Mouse (Mus musculus) brain, adult 2 months (tissue): ENCODE measurements around the gene Dact1.

Source experiments
- DNase-seq: peaks from one replicate; pipeline ENCODE4 v3.0.0; 2011; ENCODE audit warnings: low read depth, low spot score

Gene Dact1

DNA sequence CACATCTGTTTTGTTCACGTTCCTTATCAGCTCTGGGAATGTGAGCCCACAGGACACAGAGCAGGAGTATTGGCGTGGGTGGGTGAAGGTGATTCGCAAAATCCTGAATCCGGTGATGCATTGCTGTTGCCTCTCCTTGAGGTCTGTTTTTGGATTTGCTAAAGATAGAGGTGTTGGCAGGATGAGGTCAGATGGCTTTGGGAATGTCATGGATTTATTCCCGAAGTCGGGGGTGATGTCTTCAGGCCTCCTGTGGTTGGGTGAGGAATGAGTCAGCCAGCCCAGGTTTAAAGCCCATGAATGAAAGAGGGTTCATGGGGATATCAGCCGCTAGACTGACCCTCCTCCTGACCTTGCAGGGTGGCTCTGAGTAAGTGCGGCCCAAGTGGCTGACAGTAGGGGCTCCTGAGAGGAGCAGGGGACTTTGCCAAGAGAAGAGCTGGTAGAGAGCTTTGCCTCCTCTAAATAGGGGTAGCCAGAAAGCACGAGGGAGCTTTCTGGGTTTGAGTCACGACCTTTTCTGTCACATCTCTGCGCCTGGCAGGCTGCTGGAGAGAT is 27.4 kb downstream of the Dact1 start:
- DNase-seq = peak; percentile 66

DNA sequence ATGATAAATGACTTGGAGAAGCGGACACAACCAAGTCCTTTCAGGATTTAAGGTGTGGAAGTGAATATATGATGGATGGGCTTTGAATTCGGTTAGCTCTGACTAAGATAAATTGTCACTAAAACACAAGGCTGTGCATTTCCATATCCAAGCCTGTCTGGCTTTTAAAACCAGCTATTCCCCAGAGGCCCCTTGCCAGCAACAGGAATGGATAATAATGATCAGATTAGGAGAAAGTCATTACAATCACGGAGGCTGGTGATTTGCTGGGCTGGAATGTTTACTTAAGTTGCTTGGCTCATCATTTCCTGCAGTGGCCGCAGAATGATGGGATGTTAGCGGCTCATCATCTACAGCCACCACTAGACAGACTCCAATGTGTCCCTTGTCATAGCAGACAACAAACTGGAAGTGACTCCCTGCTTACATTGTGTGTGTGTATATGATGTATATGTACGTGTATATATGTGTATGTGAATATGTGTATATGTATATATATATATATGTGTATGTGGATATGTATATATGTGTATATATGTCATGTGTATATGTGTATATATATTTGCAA is 28.3 kb downstream of the Dact1 start:
- DNase-seq = no peak

DNA sequence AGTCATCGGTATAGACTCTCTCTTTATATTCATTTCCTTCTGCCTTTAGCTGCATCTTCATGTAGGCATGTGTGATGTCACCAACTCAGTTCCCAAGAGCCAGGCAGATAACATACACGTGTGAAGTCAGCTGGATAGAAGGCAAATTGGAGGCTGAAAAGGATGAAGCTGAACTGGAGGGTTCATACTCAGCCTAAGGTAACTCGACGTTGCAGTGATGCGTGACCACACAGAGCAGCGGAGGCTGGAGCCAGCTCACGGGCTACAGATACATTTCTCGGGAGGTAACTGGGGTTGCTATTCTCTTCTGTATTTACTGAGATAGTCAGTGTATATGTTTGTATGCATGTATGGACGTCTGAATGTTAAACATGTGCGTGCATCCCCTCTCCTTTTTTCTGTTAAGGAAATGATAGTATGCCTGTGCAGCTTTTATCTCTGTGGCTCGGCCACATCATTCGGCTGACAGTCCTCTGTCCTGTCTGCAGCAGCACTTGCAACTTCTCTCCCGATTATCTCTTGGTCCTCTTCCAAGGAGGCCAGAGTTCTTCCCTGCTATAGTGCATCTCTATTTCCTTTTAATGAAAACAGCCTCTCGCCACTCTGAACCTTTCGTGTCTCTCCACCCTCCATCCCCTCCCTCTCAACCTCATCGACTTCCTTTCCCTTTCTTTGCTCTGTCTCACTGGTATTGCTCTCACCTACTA is 29.6 kb downstream of the Dact1 start:
- DNase-seq = no peak

DNA sequence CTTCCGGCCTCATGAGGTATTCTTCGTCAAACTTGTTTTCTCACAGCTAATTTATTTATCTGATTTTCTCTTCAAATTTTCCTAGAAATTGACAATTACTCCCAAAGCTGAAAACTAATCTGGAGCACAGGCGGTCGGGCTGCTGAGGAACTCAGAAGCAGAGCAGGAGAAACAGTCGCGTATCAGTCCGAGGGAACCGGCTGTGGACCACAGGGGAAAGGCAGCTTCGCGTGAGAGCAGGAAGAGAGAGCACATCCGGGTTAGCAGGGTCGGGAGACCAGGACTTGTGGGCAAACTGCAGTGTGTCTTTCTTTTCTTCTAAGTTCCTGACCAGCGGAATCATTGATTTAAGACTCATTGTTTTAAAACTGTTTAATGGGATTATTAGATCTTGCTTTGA is 32.7 kb downstream of the Dact1 start:
- DNase-seq = no peak

DNA sequence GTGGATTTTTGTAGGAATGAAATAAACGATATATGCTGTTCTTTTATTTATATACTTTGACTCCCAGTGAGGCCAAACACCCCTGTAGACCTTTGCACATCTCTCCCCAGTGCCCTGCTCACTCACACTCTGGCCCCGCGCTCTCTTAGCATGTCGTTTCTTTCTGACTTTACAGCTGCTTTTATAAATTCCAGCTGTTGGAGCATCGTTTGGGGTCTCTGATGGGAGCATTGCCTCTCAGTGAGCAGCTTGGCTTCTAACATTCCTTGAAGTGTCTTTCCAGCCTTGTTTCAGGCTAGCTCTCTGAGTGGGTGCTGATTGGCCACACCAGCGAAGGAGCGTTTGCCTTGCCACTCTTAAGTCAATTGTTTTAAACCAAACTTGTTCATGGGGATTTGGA is 35.8 kb downstream of the Dact1 start:
- DNase-seq = no peak

DNA sequence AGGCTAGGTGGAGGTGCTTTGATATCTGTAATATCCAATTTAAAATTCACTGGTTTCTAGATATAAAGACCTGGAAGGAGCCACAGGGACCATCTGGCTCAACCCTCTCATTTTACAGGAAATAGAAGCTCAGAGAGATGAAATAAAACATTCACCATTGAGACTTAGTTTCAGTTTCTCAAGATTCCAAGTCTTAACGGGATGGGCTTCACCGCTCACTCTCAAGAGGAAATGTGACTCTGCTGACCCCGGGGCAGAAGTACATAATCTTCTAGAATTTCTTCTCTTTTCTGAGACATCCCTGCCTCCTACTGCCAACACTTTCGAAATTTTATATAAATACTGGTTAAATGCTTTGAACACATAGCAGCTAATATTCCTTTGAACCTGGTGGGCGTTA is 36.4 kb downstream of the Dact1 start:
- no peak for DNase-seq

DNA sequence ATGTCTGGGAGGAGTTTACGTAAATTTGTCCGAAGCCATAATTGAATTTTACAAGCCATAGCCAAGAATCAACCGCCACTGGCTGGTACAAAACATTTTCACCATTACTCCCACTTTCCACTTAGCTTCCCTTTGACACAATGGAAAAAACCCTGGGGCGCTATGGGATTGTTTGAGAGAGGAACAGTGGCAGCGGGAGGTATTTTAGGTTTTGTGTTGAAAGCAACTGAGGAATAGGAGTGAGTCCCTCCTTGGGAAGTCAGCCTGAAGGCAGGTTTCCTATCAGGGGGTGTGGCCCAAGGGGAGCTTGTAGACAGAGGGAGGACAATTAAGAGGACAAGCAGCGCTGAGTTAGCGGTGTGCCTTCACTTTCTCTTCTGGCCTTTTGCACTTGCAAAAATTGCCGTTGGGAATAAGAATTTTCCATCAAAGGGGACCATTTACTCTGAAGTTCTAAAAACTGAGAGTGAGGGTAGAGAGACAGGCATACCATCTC is 38.8 kb downstream of the Dact1 start:
- no peak for DNase-seq

DNA sequence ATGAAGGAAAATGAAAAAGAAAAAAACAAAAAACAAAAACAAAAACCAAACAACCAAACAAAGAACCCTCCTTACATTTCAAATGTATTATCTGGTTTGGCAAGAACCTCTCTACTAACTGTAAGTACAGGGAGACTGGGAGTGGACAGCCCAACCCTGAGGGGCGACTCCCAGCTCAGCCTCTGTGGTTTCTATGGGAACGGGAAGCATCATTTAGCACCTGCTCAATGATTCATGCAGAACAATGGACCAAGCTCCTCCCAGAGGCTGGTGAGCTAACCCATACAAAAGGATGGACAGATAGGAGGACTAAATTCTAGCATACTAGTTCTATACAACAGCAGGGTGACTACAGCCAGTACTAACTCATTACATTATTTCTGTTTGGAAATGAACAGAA is 40.4 kb downstream of the Dact1 start:
- DNase-seq = no peak

DNA sequence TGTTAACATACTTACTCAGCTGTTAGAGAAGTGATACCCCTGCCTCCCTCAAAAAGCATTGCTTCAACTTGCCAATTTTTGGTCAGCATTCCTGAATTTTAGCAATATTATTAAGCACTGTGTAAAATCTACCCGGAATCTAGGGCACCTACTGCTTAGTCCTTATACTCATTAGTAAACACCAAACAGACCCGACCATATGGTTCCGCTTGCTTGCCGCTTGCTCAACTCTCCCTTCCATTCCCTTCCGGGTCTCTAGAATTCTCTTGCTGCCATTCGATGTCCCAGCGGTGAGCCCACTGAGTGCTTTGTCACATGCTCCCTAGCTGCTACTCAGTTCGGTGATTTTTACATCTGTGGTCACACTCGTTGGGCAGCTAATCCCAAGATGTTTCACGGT is 45.0 kb downstream of the Dact1 start:
- DNase-seq = no peak

DNA sequence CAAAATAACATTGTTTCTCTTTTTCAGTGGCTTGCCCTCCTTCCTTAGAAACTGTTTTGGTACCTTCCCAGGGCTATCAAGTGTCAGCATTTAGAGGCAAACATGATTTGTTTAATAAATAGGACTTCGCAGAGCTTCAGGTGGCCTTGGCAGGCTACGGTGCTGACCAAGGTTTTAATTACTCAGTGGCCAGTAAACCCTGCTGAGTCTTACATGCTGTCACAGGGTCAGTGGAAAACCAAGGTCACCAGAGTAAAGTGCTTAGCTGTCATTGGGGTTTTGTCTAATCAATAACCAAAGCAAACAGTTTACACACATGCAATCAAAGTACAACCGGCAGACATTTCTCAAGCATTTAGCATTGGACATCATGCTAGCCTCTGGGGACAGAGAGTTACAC is 45.4 kb downstream of the Dact1 start:
- no peak for DNase-seq

DNA sequence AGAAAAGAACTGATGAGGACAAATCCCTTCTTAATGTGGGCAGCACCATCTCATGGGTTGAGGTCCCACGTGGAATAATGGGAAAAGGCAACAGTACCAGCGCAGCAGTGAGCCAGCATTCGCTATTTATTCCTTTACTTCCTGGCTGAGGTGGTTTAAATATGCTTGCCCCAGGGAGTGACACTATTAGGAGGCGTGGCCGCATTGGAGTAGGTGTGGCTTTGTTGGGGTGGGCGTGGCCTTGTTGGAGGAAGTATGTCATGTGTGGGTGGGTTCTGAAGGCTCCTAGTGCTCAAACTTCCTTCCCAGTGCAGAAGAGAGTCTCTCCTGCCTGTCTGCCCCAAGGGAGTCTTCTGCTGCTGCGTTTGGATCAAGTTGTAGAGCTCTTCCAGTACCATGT is 51.9 kb downstream of the Dact1 start:
- DNase-seq = no peak

DNA sequence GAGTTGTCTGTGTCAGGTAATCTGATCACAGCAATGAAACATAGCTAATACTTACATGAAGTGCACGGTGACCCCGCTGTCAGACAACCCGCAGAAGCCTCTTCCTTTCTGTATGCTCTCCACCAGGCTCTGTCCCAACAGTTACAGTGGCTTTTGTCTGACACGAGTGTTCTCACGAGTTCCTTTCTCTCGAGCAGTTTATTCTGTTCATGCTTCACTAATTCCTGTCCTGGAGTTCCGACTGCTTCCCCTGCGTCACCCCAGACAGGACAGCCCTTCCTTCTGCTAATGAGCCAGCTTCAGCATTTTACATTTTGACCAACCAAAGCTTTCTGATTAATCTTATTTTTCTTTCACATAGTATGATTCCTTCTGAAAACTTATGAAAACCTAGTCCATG is 52.7 kb downstream of the Dact1 start:
- DNase-seq = no peak

DNA sequence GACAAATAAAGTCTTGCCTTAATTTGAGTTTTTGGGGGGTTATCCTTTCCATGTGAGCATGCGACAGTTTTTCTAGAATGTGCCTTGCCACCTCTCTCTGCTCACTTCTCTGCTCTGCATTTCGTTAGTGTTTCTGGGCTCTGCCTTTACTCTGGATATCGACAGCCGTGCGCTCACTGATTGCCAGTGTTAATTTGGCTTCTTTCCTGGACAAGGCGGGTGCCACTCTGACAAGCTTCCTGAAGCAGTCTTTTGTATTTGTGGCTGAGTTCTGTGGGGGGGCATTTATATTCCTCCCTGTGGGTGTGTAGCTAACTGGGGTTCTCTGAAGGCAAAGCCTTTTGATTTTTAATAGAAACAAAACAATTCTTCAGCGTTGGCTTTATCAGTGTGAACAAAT is 54.4 kb downstream of the Dact1 start:
- peak; percentile 77 for DNase-seq

DNA sequence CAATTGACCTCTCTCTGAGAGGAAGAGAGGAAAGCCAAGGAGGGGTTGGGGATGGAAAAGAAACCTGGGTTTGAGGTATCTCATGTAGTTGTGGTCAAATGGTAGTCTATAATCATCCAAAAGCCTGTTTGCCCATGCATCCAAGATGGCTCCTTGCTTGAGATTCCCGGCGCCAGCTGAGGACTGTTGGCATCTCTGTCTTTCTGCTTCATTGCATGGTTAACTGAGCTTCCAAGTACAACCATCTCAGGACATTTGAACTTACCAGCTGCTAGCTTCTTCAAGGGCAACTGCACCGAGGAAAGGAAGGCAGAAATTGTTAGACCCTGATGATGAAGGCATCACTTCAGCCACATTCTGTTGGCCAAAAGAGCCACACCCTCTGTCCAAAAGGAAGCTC is 54.8 kb downstream of the Dact1 start:
- DNase-seq = no peak

DNA sequence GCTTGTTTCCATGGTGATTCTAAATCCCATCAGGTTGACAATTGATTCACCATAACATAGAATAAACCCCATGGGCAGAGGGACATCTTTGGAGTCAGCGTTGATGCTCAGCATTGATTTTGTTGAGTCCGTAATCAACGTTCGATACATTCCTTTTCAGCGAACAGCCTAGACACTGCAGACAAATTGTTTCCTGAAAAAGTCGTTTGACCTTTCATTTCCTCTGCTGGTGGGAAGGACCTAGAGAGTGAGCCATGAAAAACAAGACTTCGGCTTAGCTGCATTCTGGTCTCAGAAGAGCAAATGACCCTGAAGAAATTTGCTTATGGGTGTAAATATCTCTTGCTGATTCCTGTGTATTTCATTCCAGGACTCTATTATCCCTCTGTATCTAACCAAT is 55.5 kb downstream of the Dact1 start:
- DNase-seq = no peak

DNA sequence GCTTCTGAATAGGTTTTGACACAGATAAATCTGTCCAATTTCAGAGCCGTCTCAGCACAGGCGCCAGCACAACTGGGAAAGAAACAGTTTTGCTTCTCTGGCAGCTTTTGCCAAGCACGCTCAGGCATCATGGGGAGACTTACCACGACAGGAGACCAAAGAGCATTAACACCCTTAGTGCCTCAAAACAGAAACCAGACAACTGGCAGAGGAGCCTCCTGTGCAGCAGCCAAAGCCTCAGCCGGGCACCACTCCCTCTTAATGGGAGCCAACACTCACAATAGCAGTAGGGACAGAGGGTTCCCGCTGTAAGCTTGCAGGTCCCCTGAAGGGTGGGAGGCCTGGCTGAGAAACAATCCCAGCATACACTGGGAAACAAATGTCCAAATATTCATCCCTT is 56.5 kb downstream of the Dact1 start:
- peak; percentile 89 for DNase-seq

DNA sequence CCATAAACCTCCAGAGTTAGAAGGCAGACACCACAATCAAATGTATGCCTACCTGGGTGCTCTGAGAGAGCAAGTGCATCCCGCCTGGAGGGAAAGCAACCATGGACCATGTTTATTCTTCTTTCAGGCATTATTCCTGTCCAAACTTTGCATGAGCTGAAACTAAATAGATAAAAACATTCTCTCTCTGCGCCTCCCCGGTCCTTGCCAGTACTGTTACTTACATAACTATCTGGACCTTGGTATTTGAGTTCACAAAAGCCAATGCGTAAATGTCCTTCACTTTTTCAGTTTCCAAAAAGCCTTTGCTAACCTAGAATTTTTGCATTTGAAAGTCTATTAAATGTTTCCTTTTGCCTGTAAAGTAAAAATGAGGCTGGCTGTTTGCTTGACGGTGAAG is 58.9 kb downstream of the Dact1 start:
- no peak for DNase-seq
